Mouse (Mus musculus): Measurements from ENCODE around the gene Olfr1358. TPM values are rescaled to one million over a fixed set of nuclear protein-coding genes. Genes with fewer than 3 reads are reported as not detected.

Gene Olfr1358
- polyA plus RNA-seq, 1 experiment, result not detected

DNA sequence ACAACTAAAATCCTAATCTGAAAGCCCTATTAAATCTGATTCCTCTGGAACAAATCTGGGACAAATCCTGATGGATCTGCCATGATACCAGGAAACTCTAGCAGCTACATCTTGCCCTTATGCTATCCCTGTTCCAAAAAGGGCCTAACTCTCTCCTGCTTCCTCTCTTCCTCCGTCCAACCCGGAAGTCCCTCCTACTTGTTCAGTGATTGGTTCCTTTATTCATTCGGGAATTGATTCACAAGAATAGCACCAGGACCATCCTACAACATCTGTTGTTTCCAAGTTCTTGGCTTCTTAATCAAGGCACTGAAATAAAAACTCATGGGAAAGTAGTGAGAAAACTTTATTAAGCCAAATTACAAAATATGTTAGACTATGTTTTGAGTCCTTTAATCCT lies 52.0 kb downstream of the Olfr1358 start:
- Histone ChIP-seq H3K4me3 (ENCODE audit: insufficient read depth, low read length) (no peak overlapping the region), H3K27ac (ENCODE audit: insufficient read depth, low read length) (no peak overlapping the region), H3K4me1 (ENCODE audit: control insufficient read depth, insufficient read depth, low read length) (no peaks in the 10 kb centered on the region)
- TF ChIP-seq POLR2A (IDR thresholded peaks at IDR 0.05; ENCODE audit: extremely low read depth, insufficient read depth, low read length) (no peak), CTCF (IDR thresholded peaks at IDR 0.05; ENCODE audit: extremely low read depth, insufficient read depth, low read length) (no peak)

DNA sequence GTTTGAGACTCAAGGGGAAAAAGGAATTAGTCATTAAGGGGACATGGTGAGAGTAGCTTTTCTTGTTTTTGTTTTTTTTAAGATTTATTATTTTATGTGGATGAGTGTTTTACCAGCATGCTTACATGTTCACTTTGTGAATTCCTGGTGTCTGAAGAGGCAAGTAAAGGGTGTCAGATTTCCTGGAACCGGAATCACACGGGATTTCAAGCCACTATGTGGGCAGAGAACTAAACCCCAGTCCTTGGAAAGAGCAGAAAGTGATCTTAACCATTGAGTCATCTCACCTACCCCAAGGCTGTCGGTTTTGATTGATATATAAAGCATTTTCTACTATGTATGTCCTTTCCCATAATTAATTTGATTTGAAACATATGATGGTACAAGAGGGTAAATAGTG lies 52.5 kb downstream of the Olfr1358 start:
- no peak overlapping the region for H3K4me3 ChIP-seq (ENCODE audit: insufficient read depth, low read length)
- H3K27ac ChIP-seq (ENCODE audit: insufficient read depth, low read length), result no peak overlapping the region
- no peaks in the 10 kb centered on the region for H3K4me1 ChIP-seq (ENCODE audit: control insufficient read depth, insufficient read depth, low read length)
- no peak for TF ChIP-seq CTCF (IDR thresholded peaks at IDR 0.05; ENCODE audit: extremely low read depth, insufficient read depth, low read length)
- TF ChIP-seq POLR2A (IDR thresholded peaks at IDR 0.05; ENCODE audit: extremely low read depth, insufficient read depth, low read length), result no peak

Other genes starting within 250 kb of the Olfr1358 start
- gene Agpat3, start 164.9 kb upstream of the Olfr1358 start, polyA plus RNA-seq (2012; rRNA removed), result 241 and 251 TPM in 2 replicates
- gene Rrp1, start 104.4 kb upstream of the Olfr1358 start, polyA plus RNA-seq (2012; rRNA removed), result 519 and 613 TPM in 2 replicates
- gene Cstb, start 91.8 kb upstream of the Olfr1358 start, polyA plus RNA-seq (2012; rRNA removed), result 69.3 and 78.3 TPM in 2 replicates
- gene Pdxk, start 52.5 kb upstream of the Olfr1358 start, polyA plus RNA-seq (2012; rRNA removed), result 76.7 and 77.7 TPM in 2 replicates
- 41.1 and 41.2 TPM in 2 replicates for gene Ilvbl, start 56.9 kb downstream of the Olfr1358 start, polyA plus RNA-seq (2012; rRNA removed)
- gene Syde1, start 74.5 kb downstream of the Olfr1358 start, polyA plus RNA-seq (2012; rRNA removed), result 8.9 and 9.3 TPM in 2 replicates
- not detected in 2 replicates for gene Olfr1357, start 100.6 kb downstream of the Olfr1358 start, polyA plus RNA-seq (2012; rRNA removed)
- gene Casp14, start 200.9 kb downstream of the Olfr1358 start, polyA plus RNA-seq (2012; rRNA removed), result not detected in 2 replicates
- gene Ccdc105, start 235.6 kb downstream of the Olfr1358 start, polyA plus RNA-seq (2012; rRNA removed), result 0.19 TPM in 2 replicates

All from cortical plate, adult 2 months (tissue).